Mouse (Mus musculus) kidney, adult 2 months (tissue): ENCODE measurements around the gene Slc35e3.

Experiments
- CTCF ChIP-seq: fragments of 200-500 bp; conservative IDR thresholded peaks from 2 replicates; pipeline ENCODE4 v1.5.1; 2011; ENCODE audit warnings: low read depth, mild to moderate bottlenecking, control low read depth, low read length, moderate library complexity, mixed read lengths; ENCODE audit not compliant: insufficient read depth, insufficient read length
- POLR2A ChIP-seq: fragments of 200-500 bp; IDR thresholded peaks from one replicate; pipeline ENCODE4 v1.6.1; 2011; ENCODE audit warnings: low read depth, low read length, control low read depth

- TF ChIP-seq CTCF (no peak), POLR2A (no peak)
Measured at GRCm38 (mm10) chr10:117701034-117701829, 44.9 kb downstream of the Slc35e3 start.
